Mouse (Mus musculus) hindbrain, embryonic 12.5 days (tissue): Measurements from ENCODE around the gene Jazf1. TPM values are rescaled to one million over a fixed set of nuclear protein-coding genes. Genes with fewer than 3 reads are reported as not detected.

Source experiments
- ATAC-seq: fragments of 200-750 bp; cut with Nextera tagmentation; 2 replicates; pipeline ENCODE4 v1.8.0; 2017; ENCODE audit warnings: moderate TSS enrichment; ENCODE audit not compliant: low FRiP score
- H3K27ac ChIP-seq: fragments of 300-500 bp; sonication (generic); 2 replicates; pipeline ENCODE4 v1.5.1; 2016; ENCODE audit warnings: mild to moderate bottlenecking
- H3K27me3 ChIP-seq: fragments of 300-500 bp; sonication (generic); 2 replicates; pipeline ENCODE4 v1.6.1; 2016; ENCODE audit warnings: mild to moderate bottlenecking
- H3K36me3 ChIP-seq: fragments of 300-500 bp; sonication (generic); 2 replicates; pipeline ENCODE4 v1.6.1; 2016; ENCODE audit warnings: mild to moderate bottlenecking
- H3K4me1 ChIP-seq: fragments of 300-500 bp; sonication (generic); 2 replicates; pipeline ENCODE4 v1.6.1; 2016
- H3K4me2 ChIP-seq: fragments of 300-500 bp; sonication (generic); replicated peaks from 2 replicates; pipeline ENCODE4 v1.6.1; 2016; ENCODE audit warnings: mild to moderate bottlenecking
- H3K4me3 ChIP-seq: fragments of 300-500 bp; sonication (generic); 2 replicates; pipeline ENCODE4 v1.5.1; 2016; ENCODE audit warnings: mild to moderate bottlenecking
- H3K9ac ChIP-seq: fragments of 300-500 bp; sonication (generic); 2 replicates; pipeline ENCODE4 v1.6.1; 2016; ENCODE audit warnings: mild to moderate bottlenecking, moderate library complexity
- H3K9me3 ChIP-seq: fragments of 300-500 bp; sonication (generic); replicated peaks from 2 replicates; pipeline ENCODE4 v1.6.1; 2016; ENCODE audit warnings: mild to moderate bottlenecking
- WGBS: fragments of 180-500 bp; shearing (Covaris S2); methylation state at CpG from one replicate; pipeline ENCODE4 v1.1.7; 2016; 5-methylcytosine and 5-hydroxymethylcytosine counted together
- polyA plus RNA-seq: library from polyadenylated mRNA; unstranded; fragments of >200 nt; fragmentation: Nextera tagmentation; extraction: Ambion mirVana; gene quantifications from 2 replicates; pipeline ENCODE4 v1.2.1, GENCODE M21; 2016

The Jazf1 gene
- polyA plus RNA-seq, 1 experiment from 2014 or later = 15.8 TPM

- Histone ChIP-seq H3K4me3 (no peak overlapping the region), H3K9ac (no peak overlapping the region), H3K27ac (no peak overlapping the region), H3K36me3 (no peaks in the 10 kb centered on the region), H3K9me3 (no peaks in the 10 kb centered on the region), H3K4me1 (peaks cover 3% of the 10 kb centered on the region; the same call in 1 of the 2 replicates), H3K27me3 (no peaks in the 10 kb centered on the region), H3K4me2 (no peak overlapping the region)
- WGBS = 79% methylated on average over 5 of the region's 5 CpGs
- ATAC-seq = no peak
Measured at GRCm38 (mm10) chr6:52942534-52942933, 125.9 kb downstream of the Jazf1 start.

GRCm38 (mm10) chr6:52942101-52942500, 126.3 kb downstream of the Jazf1 start:
- Histone ChIP-seq H3K9ac (no peak overlapping the region), H3K27me3 (no peaks in the 10 kb centered on the region), H3K4me1 (peaks cover 3% of the 10 kb centered on the region; the same call in 1 of the 2 replicates), H3K9me3 (no peaks in the 10 kb centered on the region), H3K4me2 (no peak overlapping the region), H3K4me3 (no peak overlapping the region), H3K27ac (no peak overlapping the region), H3K36me3 (no peaks in the 10 kb centered on the region)
- 71% methylated on average over 5 of the region's 5 CpGs for WGBS
- ATAC-seq = no peak

- no peak overlapping the region for H3K27ac ChIP-seq
- ATAC-seq = no peak
- H3K9ac ChIP-seq = no peak overlapping the region
- no peaks in the 10 kb centered on the region for H3K36me3 ChIP-seq
- H3K9me3 ChIP-seq = no peaks in the 10 kb centered on the region
- no peak overlapping the region for H3K4me2 ChIP-seq
- peaks cover 9% of the 10 kb centered on the region for H3K4me1 ChIP-seq
- H3K4me3 ChIP-seq = no peak overlapping the region
- 59% methylated on average over 3 of the region's 3 CpGs for WGBS
- no peaks in the 10 kb centered on the region for H3K27me3 ChIP-seq
Measured at GRCm38 (mm10) chr6:52937916-52938315, 130.5 kb downstream of the Jazf1 start.

GRCm38 (mm10) chr6:52936995-52937394, 131.4 kb downstream of the Jazf1 start:
- Histone ChIP-seq H3K4me1 (peaks cover 13% of the 10 kb centered on the region), H3K9ac (no peak overlapping the region), H3K36me3 (no peaks in the 10 kb centered on the region), H3K4me3 (no peak overlapping the region), H3K4me2 (no peak overlapping the region), H3K27ac (no peak overlapping the region), H3K9me3 (no peaks in the 10 kb centered on the region), H3K27me3 (no peaks in the 10 kb centered on the region)
- no peak for ATAC-seq
- WGBS = 70% methylated on average over 10 of the region's 10 CpGs

GRCm38 (mm10) chr6:52934021-52934420, 134.4 kb downstream of the Jazf1 start:
- ATAC-seq = no peak
- H3K4me3 ChIP-seq = no peak overlapping the region
- peaks cover 10% of the 10 kb centered on the region for H3K4me1 ChIP-seq
- no peak overlapping the region for H3K9ac ChIP-seq
- no peaks in the 10 kb centered on the region for H3K9me3 ChIP-seq
- H3K4me2 ChIP-seq = no peak overlapping the region
- no peak overlapping the region for H3K27ac ChIP-seq
- 93% methylated on average over 6 of the region's 6 CpGs for WGBS
- no peaks in the 10 kb centered on the region for H3K27me3 ChIP-seq
- H3K36me3 ChIP-seq = no peaks in the 10 kb centered on the region

GRCm38 (mm10) chr6:52932603-52933178, 135.7 kb downstream of the Jazf1 start:
- whole genome bisulfite sequencing = 47% methylated on average over 7 of the region's 7 CpGs
- no peaks in the 10 kb centered on the region for H3K9me3 ChIP-seq
- H3K4me1 ChIP-seq = peaks cover 10% of the 10 kb centered on the region
- no peaks in the 10 kb centered on the region for H3K27me3 ChIP-seq
- no peak overlapping the region for H3K4me2 ChIP-seq
- no peak overlapping the region for H3K4me3 ChIP-seq
- H3K27ac ChIP-seq = no peak overlapping the region
- no peak overlapping the region for H3K9ac ChIP-seq
- no peak for ATAC-seq
- no peaks in the 10 kb centered on the region for H3K36me3 ChIP-seq

GRCm38 (mm10) chr6:52929358-52929757, 139.1 kb downstream of the Jazf1 start:
- 91% methylated on average over 12 of the region's 12 CpGs for WGBS
- H3K9ac ChIP-seq = no peak overlapping the region

GRCm38 (mm10) chr6:52926947-52927346, 141.5 kb downstream of the Jazf1 start:
- 78% methylated on average over 4 of the region's 4 CpGs for WGBS

More at GRCm38 (mm10) chr6:52929358-52929757, 139.1 kb downstream of the Jazf1 start:
- Histone ChIP-seq H3K36me3 (no peaks in the 10 kb centered on the region), H3K9me3 (no peaks in the 10 kb centered on the region), H3K4me1 (peaks cover 12% of the 10 kb centered on the region), H3K4me3 (no peak overlapping the region), H3K4me2 (no peak overlapping the region), H3K27me3 (no peaks in the 10 kb centered on the region), H3K27ac (no peak overlapping the region)
- ATAC-seq = no peak

GRCm38 (mm10) chr6:52925458-52926042, 142.9 kb downstream of the Jazf1 start:
- H3K27ac ChIP-seq = no peak overlapping the region
- no peak overlapping the region for H3K4me3 ChIP-seq
- no peak for ATAC-seq
- H3K36me3 ChIP-seq = no peaks in the 10 kb centered on the region
- 0 out of 2 replicates have a peak, but pooled peaks cover 2% of the 10 kb centered on the region for H3K4me1 ChIP-seq
- 67% methylated on average over 9 of the region's 9 CpGs for WGBS
- no peaks in the 10 kb centered on the region for H3K27me3 ChIP-seq
- H3K9ac ChIP-seq = no peak overlapping the region
- no peak overlapping the region for H3K4me2 ChIP-seq
- H3K9me3 ChIP-seq = no peaks in the 10 kb centered on the region

More at GRCm38 (mm10) chr6:52926947-52927346, 141.5 kb downstream of the Jazf1 start:
- Histone ChIP-seq H3K27me3 (no peaks in the 10 kb centered on the region), H3K4me2 (no peak overlapping the region), H3K36me3 (no peaks in the 10 kb centered on the region), H3K9me3 (no peaks in the 10 kb centered on the region), H3K4me3 (no peak overlapping the region), H3K4me1 (0 out of 2 replicates have a peak, but pooled peaks cover 2% of the 10 kb centered on the region), H3K9ac (no peak overlapping the region), H3K27ac (no peak overlapping the region)
- ATAC-seq = no peak

GRCm38 (mm10) chr6:52921248-52921647, 147.2 kb downstream of the Jazf1 start:
- Histone ChIP-seq H3K9me3 (no peaks in the 10 kb centered on the region), H3K4me3 (no peak overlapping the region), H3K27me3 (no peaks in the 10 kb centered on the region), H3K4me2 (no peak overlapping the region), H3K9ac (no peak overlapping the region), H3K36me3 (no peaks in the 10 kb centered on the region), H3K27ac (no peak overlapping the region), H3K4me1 (0 out of 2 replicates have a peak, but pooled peaks cover 2% of the 10 kb centered on the region)
- no peak for ATAC-seq
- WGBS = 88% methylated on average over 6 of the region's 6 CpGs

GRCm38 (mm10) chr6:52920719-52921118, 147.7 kb downstream of the Jazf1 start:
- 85% methylated on average over 6 of the region's 6 CpGs for WGBS
- H3K9ac ChIP-seq = no peak overlapping the region

GRCm38 (mm10) chr6:52919442-52919841, 149.0 kb downstream of the Jazf1 start:
- no peak overlapping the region for H3K4me3 ChIP-seq
- no peaks in the 10 kb centered on the region for H3K9me3 ChIP-seq
- H3K4me1 ChIP-seq = no peaks in the 10 kb centered on the region
- no peaks in the 10 kb centered on the region for H3K27me3 ChIP-seq
- WGBS = 74% methylated on average over 7 of the region's 7 CpGs
- no peak overlapping the region for H3K27ac ChIP-seq
- ATAC-seq = no peak
- no peak overlapping the region for H3K4me2 ChIP-seq
- H3K36me3 ChIP-seq = no peaks in the 10 kb centered on the region
- no peak overlapping the region for H3K9ac ChIP-seq

More at GRCm38 (mm10) chr6:52920719-52921118, 147.7 kb downstream of the Jazf1 start:
- no peak for ATAC-seq
- H3K4me3 ChIP-seq = no peak overlapping the region
- H3K4me2 ChIP-seq = no peak overlapping the region
- no peaks in the 10 kb centered on the region for H3K27me3 ChIP-seq
- no peak overlapping the region for H3K27ac ChIP-seq
- H3K4me1 ChIP-seq = 0 out of 2 replicates have a peak, but pooled peaks cover 1% of the 10 kb centered on the region
- no peaks in the 10 kb centered on the region for H3K9me3 ChIP-seq
- H3K36me3 ChIP-seq = no peaks in the 10 kb centered on the region

- H3K27me3 ChIP-seq = no peaks in the 10 kb centered on the region
- 8% methylated on average over 2 of the region's 2 CpGs for WGBS
- H3K4me3 ChIP-seq = no peak overlapping the region
- H3K36me3 ChIP-seq = no peaks in the 10 kb centered on the region
- no peak for ATAC-seq
- no peak overlapping the region for H3K4me2 ChIP-seq
- no peak overlapping the region for H3K9ac ChIP-seq
- no peaks in the 10 kb centered on the region for H3K9me3 ChIP-seq
- H3K27ac ChIP-seq = no peak overlapping the region
- H3K4me1 ChIP-seq = no peaks in the 10 kb centered on the region
Measured at GRCm38 (mm10) chr6:52918980-52919379, 149.5 kb downstream of the Jazf1 start.
